Mouse (Mus musculus): ENCODE results near the gene Frs3.
"Not testable (repeated sequence)": the region's sequence is repeated elsewhere in the genome, so short reads cannot be mapped to it uniquely, and the experiment has no call there.

Frs3 gene

GRCm38 (mm10) chr17:47688608-47689575 lies at the start of gene Frs3:
Gene Frs3 (plus strand): TSS chr17:47689030.
- DNase-seq (ENCODE audit: extremely low read depth, insufficient read length, low spot score): no peak

- no peak for DNase-seq (ENCODE audit: extremely low read depth, insufficient read length, low spot score)
These were observed 45.8 kb upstream of the Frs3 start for GRCm38 (mm10) chr17:47642992-47643391.

- peak; percentile 35 for DNase-seq (ENCODE audit: extremely low read depth, insufficient read length, low spot score)
These were observed 42.1 kb upstream of the Frs3 start for GRCm38 (mm10) chr17:47646683-47647082.

GRCm38 (mm10) chr17:47648966-47649365 lies 39.9 kb upstream of the Frs3 start:
- no peak for DNase-seq (ENCODE audit: extremely low read depth, insufficient read length, low spot score)

- DNase-seq (ENCODE audit: extremely low read depth, insufficient read length, low spot score): no peak
These were observed 36.9 kb upstream of the Frs3 start for GRCm38 (mm10) chr17:47651953-47652352.

- not testable (repeated sequence) for DNase-seq (ENCODE audit: extremely low read depth, insufficient read length, low spot score)
These were observed 34.5 kb upstream of the Frs3 start for GRCm38 (mm10) chr17:47654346-47654745.

- DNase-seq (ENCODE audit: extremely low read depth, insufficient read length, low spot score): no peak
These were observed 33.1 kb upstream of the Frs3 start for GRCm38 (mm10) chr17:47655697-47656096.

GRCm38 (mm10) chr17:47657901-47658300 lies 30.9 kb upstream of the Frs3 start:
- DNase-seq (ENCODE audit: extremely low read depth, insufficient read length, low spot score): no peak

GRCm38 (mm10) chr17:47658741-47659243 lies 30.0 kb upstream of the Frs3 start:
- DNase-seq (ENCODE audit: extremely low read depth, insufficient read length, low spot score): no peak

- no peak for DNase-seq (ENCODE audit: extremely low read depth, insufficient read length, low spot score)
These were observed 25.7 kb upstream of the Frs3 start for GRCm38 (mm10) chr17:47663009-47663713.

- no peak for DNase-seq (ENCODE audit: extremely low read depth, insufficient read length, low spot score)
These were observed 24.4 kb upstream of the Frs3 start for GRCm38 (mm10) chr17:47664474-47664873.

GRCm38 (mm10) chr17:47669166-47669565 lies 19.7 kb upstream of the Frs3 start:
- no peak for DNase-seq (ENCODE audit: extremely low read depth, insufficient read length, low spot score)

GRCm38 (mm10) chr17:47671988-47672310 lies 16.9 kb upstream of the Frs3 start:
- no peak for DNase-seq (ENCODE audit: extremely low read depth, insufficient read length, low spot score)

- no peak for DNase-seq (ENCODE audit: extremely low read depth, insufficient read length, low spot score)
These were observed 16.3 kb upstream of the Frs3 start for GRCm38 (mm10) chr17:47672311-47673111.

- no peak for DNase-seq (ENCODE audit: extremely low read depth, insufficient read length, low spot score)
These were observed 12.2 kb upstream of the Frs3 start for GRCm38 (mm10) chr17:47676581-47676980.

GRCm38 (mm10) chr17:47678238-47678637 lies 10.6 kb upstream of the Frs3 start:
- no peak for DNase-seq (ENCODE audit: extremely low read depth, insufficient read length, low spot score)

GRCm38 (mm10) chr17:47678702-47679101 lies 10.1 kb upstream of the Frs3 start:
- no peak for DNase-seq (ENCODE audit: extremely low read depth, insufficient read length, low spot score)

- no peak for DNase-seq (ENCODE audit: extremely low read depth, insufficient read length, low spot score)
These were observed 6.0 kb upstream of the Frs3 start for GRCm38 (mm10) chr17:47682836-47683235.

GRCm38 (mm10) chr17:47687409-47688343 lies 1.2 kb upstream of the Frs3 start:
- peak; percentile 99 for DNase-seq (ENCODE audit: extremely low read depth, insufficient read length, low spot score)

- no peak for DNase-seq (ENCODE audit: extremely low read depth, insufficient read length, low spot score)
These were observed 554 bp upstream of the Frs3 start, which contains the start of gene Tomm6 for GRCm38 (mm10) chr17:47688344-47688607. Gene Tomm6 (minus strand): TSS chr17:47688386.

Data from 3134 (cell line).